ENCODE assay signal across 10 mouse cellular contexts in genomic region chr3:93537068-93537576, GRCm38 (mm10). TPM values are rescaled to one million over a fixed set of nuclear protein-coding genes. Genes with fewer than 3 reads are reported as not detected.
DNase-seq lines count a peak whose midpoint lies in the region; ATAC-seq and TF ChIP-seq lines count a peak whose summit lies in the region.
"Had no signal": no experiment of that assay in that cellular context is flagged by ENCODE, and none has a peak within 500 bp of the region (broad histone marks: within the 10 kb centered on the region; RNA-seq: fewer than 3 reads in every experiment).

No protein-coding gene starts in this region.

- TF ChIP-seq CTCF in forebrain, postnatal 0 days (IDR thresholded peaks at IDR 0.05; ENCODE audit: low read depth): no peak

- peak; percentile 64 for DNase-seq in ovary, postnatal 36 days (ENCODE audit: low spot score)
- no peak for DNase-seq in ovary, postnatal 10 days (ENCODE audit: low spot score)
- peak; percentile 56 for DNase-seq in gastrocnemius, postnatal 25 days
- peak; percentile 81 for DNase-seq in testis, postnatal 10 days (ENCODE audit: low spot score)
- no peak for DNase-seq in forebrain, postnatal 0 days
- DNase-seq in frontal cortex, postnatal 36 days (ENCODE audit: low spot score in 2 of 2): no peak
- no peak for DNase-seq in cerebellum, adult 9-11 months

- peak; percentile 71 for ATAC-seq in intestine, embryonic 16.5 days
- no peak for ATAC-seq in forebrain, postnatal 0 days

- no peaks in the 10 kb centered on the region for H3K27me3 ChIP-seq in intestine, embryonic 16.5 days (replicated peaks; ENCODE audit: control insufficient read depth, insufficient read depth, low read length)
- no peaks in the 10 kb centered on the region for H3K27me3 ChIP-seq in forebrain, postnatal 0 days (ENCODE audit: insufficient read depth, low read length)
- H3K27me3 ChIP-seq: liver, embryonic 15.5 days had no signal

- H3K36me3 ChIP-seq in intestine, embryonic 16.5 days (ENCODE audit: control insufficient read depth, insufficient read depth, low read length): no peaks in the 10 kb centered on the region
- H3K36me3 ChIP-seq in forebrain, postnatal 0 days (ENCODE audit: insufficient read depth): no peaks in the 10 kb centered on the region
- H3K36me3 ChIP-seq: liver, embryonic 15.5 days had no signal

- WGBS in intestine, embryonic 16.5 days: 45% methylated on average over 2 of the region's 2 CpGs
- WGBS in forebrain, postnatal 0 days: 70% methylated on average over 2 of the region's 2 CpGs

- H3K9ac ChIP-seq in intestine, embryonic 16.5 days (ENCODE audit: low read depth, low read length): no peak overlapping the region
- no peak overlapping the region for H3K9ac ChIP-seq in forebrain, postnatal 0 days
- H3K9ac ChIP-seq: liver, embryonic 15.5 days had no signal

- H3K27ac ChIP-seq in intestine, embryonic 16.5 days (ENCODE audit: low read length): no peak overlapping the region
- no peak overlapping the region for H3K27ac ChIP-seq in forebrain, postnatal 0 days (ENCODE audit: low read depth, low read length)
- H3K27ac ChIP-seq: liver, embryonic 15.5 days had no signal

- no peak overlapping the region for H3K4me3 ChIP-seq in intestine, embryonic 16.5 days (ENCODE audit: low read length)
- no peak overlapping the region for H3K4me3 ChIP-seq in forebrain, postnatal 0 days (ENCODE audit: low read depth, low read length)
- H3K4me3 ChIP-seq: erythroblast, embryonic 14.5 days; liver, embryonic 15.5 days had no signal

- H3K4me1 ChIP-seq in intestine, embryonic 16.5 days (ENCODE audit: control insufficient read depth, insufficient read depth, low read length): no peaks in the 10 kb centered on the region
- H3K4me1 ChIP-seq in forebrain, postnatal 0 days (ENCODE audit: insufficient read depth): no peaks in the 10 kb centered on the region
- H3K4me1 ChIP-seq: liver, embryonic 15.5 days had no signal

- no peak overlapping the region for H3K4me2 ChIP-seq in intestine, embryonic 16.5 days (ENCODE audit: low read depth, low read length)
- H3K4me2 ChIP-seq in forebrain, postnatal 0 days (ENCODE audit: low read depth): no peak overlapping the region
- H3K4me2 ChIP-seq: liver, embryonic 15.5 days had no signal

- H3K9me3 ChIP-seq in intestine, embryonic 16.5 days (ENCODE audit: control insufficient read depth, low read length): no peaks in the 10 kb centered on the region
- H3K9me3 ChIP-seq in forebrain, postnatal 0 days (ENCODE audit: low read length): no peaks in the 10 kb centered on the region
- H3K9me3 ChIP-seq: liver, embryonic 15.5 days had no signal

RNA-seq across cellular contexts. Expression of gene S100a11, which starts 16.8 kb away (rescaled TPM):
- 10 to 100 TPM; 50.6 to 90.7 TPM for total RNA-seq in gastrocnemius, postnatal 25 days (2021)
- 711 and 730 TPM in 2 replicates for polyA plus RNA-seq in intestine, embryonic 16.5 days (2015; fragmentation: Nextera tagmentation; extraction: Ambion mirVana)
- 9.8 and 17.1 TPM in 2 replicates for total RNA-seq in forebrain, postnatal 0 days (2014; rRNA removed)
- 169 and 172 TPM in 2 replicates for polyA plus RNA-seq in forebrain, postnatal 0 days (2015; fragmentation: Nextera tagmentation; extraction: Ambion mirVana)

RNA-seq across cellular contexts. Expression of gene S100a10, which starts 17.8 kb away (rescaled TPM):
- total RNA-seq in gastrocnemius, postnatal 25 days (2021): 10 to 100 TPM; 63.9 to 85.7 TPM
- polyA plus RNA-seq in intestine, embryonic 16.5 days (2015; fragmentation: Nextera tagmentation; extraction: Ambion mirVana): 722 and 728 TPM in 2 replicates
- 139 and 198 TPM in 2 replicates for total RNA-seq in forebrain, postnatal 0 days (2014; rRNA removed)
- 187 and 244 TPM in 2 replicates for polyA plus RNA-seq in forebrain, postnatal 0 days (2015; fragmentation: Nextera tagmentation; extraction: Ambion mirVana)

Comparison
In these comparisons a context has a peak if more than half of its experiments do, and no peak if none do; other contexts are left out.
1. DNase-seq: peak in ovary, postnatal 36 days (single experiment), gastrocnemius, postnatal 25 days (single experiment) and testis, postnatal 10 days (single experiment); none in ovary, postnatal 10 days (single experiment), forebrain, postnatal 0 days (single experiment), frontal cortex, postnatal 36 days (0 of 2) and cerebellum, adult 9-11 months (single experiment).